Mouse (Mus musculus) lung, embryonic 15.5 days (tissue): ENCODE results near the gene Prrxl1. TPM values are rescaled to one million over a fixed set of nuclear protein-coding genes. Genes with fewer than 3 reads are reported as not detected.
A peak's percentile ranks its signal among the peaks of the same experiment; 100 is the strongest.

Experiments
- ATAC-seq: fragments of 200-750 bp; cut with Nextera tagmentation; 2 replicates; pipeline ENCODE4 v1.8.0; 2017; ENCODE audit warnings: moderate number of reproducible peaks, borderline replicate concordance; ENCODE audit not compliant: low FRiP score, low TSS enrichment; ENCODE audit errors: extremely low read depth
- H3K27ac ChIP-seq: fragments of 300-500 bp; sonication (generic); 2 replicates; pipeline ENCODE4 v1.5.1; 2015; ENCODE audit warnings: moderate library complexity, mild to moderate bottlenecking, inconsistent platforms
- H3K27me3 ChIP-seq: fragments of 300-500 bp; sonication (generic); 2 replicates; pipeline ENCODE4 v1.6.1; 2015; ENCODE audit warnings: inconsistent platforms
- H3K36me3 ChIP-seq: fragments of 300-500 bp; sonication (generic); 2 replicates; pipeline ENCODE4 v1.6.1; 2015; ENCODE audit warnings: inconsistent platforms
- H3K4me1 ChIP-seq: fragments of 300-500 bp; sonication (generic); 2 replicates; pipeline ENCODE4 v1.6.1; 2015; ENCODE audit warnings: inconsistent platforms
- H3K4me2 ChIP-seq: fragments of 300-500 bp; sonication (generic); 2 replicates; pipeline ENCODE4 v1.6.1; 2015; ENCODE audit warnings: inconsistent platforms, mild to moderate bottlenecking, moderate library complexity
- H3K4me3 ChIP-seq: fragments of 300-500 bp; sonication (generic); 2 replicates; pipeline ENCODE4 v1.5.1; 2015; ENCODE audit warnings: mild to moderate bottlenecking, inconsistent platforms
- H3K9ac ChIP-seq: fragments of 300-500 bp; sonication (generic); 2 replicates; pipeline ENCODE4 v1.6.1; 2015; ENCODE audit warnings: inconsistent platforms
- H3K9me3 ChIP-seq: fragments of 300-500 bp; sonication (generic); 2 replicates; pipeline ENCODE4 v1.6.1; 2016; ENCODE audit warnings: inconsistent platforms
- WGBS: fragments of 180-500 bp; shearing (Covaris S2); methylation state at CpG from one replicate; pipeline ENCODE4 v1.1.7; 2015; 5-methylcytosine and 5-hydroxymethylcytosine counted together
- polyA plus RNA-seq: library from polyadenylated mRNA; unstranded; fragments of >200 nt; fragmentation: Nextera tagmentation; extraction: Ambion mirVana; gene quantifications from 2 replicates; pipeline ENCODE4 v1.2.1, GENCODE M21; 2015

The Prrxl1 gene
- polyA plus RNA-seq, 1 experiment from 2014 or later, result 0.25 TPM

DNA sequence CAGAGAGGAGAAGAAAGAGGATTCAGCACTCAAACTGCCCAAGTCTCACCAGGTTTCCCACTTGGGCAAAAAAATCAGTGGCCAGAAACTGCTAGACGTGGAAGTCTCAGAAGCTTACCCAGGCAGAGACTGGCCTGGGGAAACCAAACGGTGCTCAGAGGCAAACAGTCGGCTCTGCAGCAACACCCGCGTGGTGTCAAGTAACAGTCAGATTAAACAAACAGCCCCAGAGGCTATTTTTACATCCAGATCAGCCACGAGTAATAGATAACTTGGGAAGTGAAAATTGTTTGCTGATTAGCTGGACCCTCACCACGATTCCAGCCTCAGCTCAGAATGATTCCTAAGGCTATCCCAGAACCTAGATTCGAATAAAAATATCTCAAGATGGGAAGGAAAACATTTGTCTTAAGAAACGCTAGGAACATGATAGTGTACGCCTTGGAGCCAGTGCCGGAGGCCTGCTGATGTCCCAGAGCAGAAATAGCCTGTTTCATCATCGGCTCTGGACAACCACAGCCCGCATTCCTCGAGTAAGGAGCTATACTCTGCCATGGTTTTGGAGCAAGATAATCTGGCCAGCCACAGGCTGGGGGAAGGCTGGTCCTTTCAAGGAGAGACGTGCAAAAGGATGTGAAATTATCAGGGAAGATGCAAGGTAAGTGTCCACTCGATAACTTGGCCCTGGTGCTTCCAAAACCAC, 86.1 kb downstream of the Prrxl1 start, which contains the start of gene 3425401B19Rik:
Gene 3425401B19Rik (minus strand): TSS at position 170 of the 703 bp plus-strand sequence.
- Histone ChIP-seq H3K27me3 (no peaks in the 10 kb centered on the region), H3K27ac (no peak within 1 kb of the TSS), H3K9me3 (no peaks in the 10 kb centered on the region), H3K4me2 (peak within 1 kb of the TSS; percentile 24), H3K4me1 (peaks cover 16% of the 10 kb centered on the region; the same call in 1 of the 2 replicates), H3K36me3 (no peaks in the 10 kb centered on the region), H3K4me3 (no peak within 1 kb of the TSS), H3K9ac (no peak within 1 kb of the TSS)
- WGBS, result 26% methylated on average over 16 of the region's 16 CpGs
- ATAC-seq, result peak; percentile 55; the same call in 1 of the 2 replicates

GRCm38 (mm10) chr14:32695906-32696305, 96.7 kb downstream of the Prrxl1 start:
- H3K27me3 ChIP-seq, result no peaks in the 10 kb centered on the region
- WGBS, result 77% methylated on average over 2 of the region's 2 CpGs
- H3K9me3 ChIP-seq, result no peaks in the 10 kb centered on the region
- no peaks in the 10 kb centered on the region for H3K4me1 ChIP-seq
- no peak overlapping the region for H3K4me2 ChIP-seq
- H3K27ac ChIP-seq, result no peak overlapping the region
- H3K4me3 ChIP-seq, result no peak overlapping the region
- H3K36me3 ChIP-seq, result no peaks in the 10 kb centered on the region
- ATAC-seq, result no peak
- H3K9ac ChIP-seq, result no peak overlapping the region

DNA sequence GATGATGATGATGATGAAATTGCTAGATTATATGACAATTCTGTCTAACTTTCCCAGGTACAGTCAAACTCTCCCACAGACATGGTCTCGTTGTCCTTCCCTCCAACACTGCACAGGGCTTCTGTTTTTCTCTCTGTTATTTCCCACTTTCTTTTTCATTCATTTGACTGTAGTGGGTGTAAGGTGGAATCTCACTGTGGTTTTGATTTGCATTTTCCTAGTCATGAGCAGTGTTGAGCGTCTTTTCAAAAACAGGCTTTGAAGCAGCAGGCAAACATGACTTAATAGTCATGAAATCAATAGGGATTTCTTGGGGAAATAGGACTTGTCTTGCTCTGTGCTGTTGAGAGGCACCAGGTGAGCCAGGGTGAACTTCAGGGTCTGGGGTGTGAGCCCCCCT, 97.1 kb downstream of the Prrxl1 start:
- Histone ChIP-seq H3K9ac (no peak overlapping the region), H3K36me3 (no peaks in the 10 kb centered on the region), H3K27ac (no peak overlapping the region), H3K4me2 (no peak overlapping the region), H3K27me3 (no peaks in the 10 kb centered on the region), H3K9me3 (no peaks in the 10 kb centered on the region), H3K4me3 (no peak overlapping the region), H3K4me1 (no peaks in the 10 kb centered on the region)
- ATAC-seq, result no peak
- 84% methylated on average over 2 of the region's 2 CpGs for WGBS

DNA sequence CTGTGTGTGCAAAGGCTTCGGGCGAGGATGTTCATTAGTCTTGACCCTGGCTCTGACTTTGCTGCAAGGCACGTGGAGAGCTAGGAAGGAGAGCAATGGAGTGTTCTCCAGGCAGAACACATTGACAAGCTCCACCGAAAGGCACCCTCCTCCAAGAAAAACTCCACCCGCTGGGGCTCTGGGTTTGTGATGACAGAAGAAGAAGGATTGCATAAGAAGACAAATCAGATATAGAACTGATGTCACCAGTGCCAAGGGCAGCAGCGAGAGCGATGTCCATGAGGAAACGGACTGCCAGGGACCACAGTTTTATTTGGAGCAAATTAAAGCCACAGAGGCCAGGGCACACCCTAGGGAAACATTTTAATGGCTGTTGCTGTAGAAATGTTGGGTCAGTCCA, 98.6 kb downstream of the Prrxl1 start:
- Histone ChIP-seq H3K9me3 (no peaks in the 10 kb centered on the region), H3K9ac (no peak overlapping the region), H3K4me2 (no peak overlapping the region), H3K27me3 (no peaks in the 10 kb centered on the region), H3K27ac (no peak overlapping the region), H3K36me3 (no peaks in the 10 kb centered on the region), H3K4me1 (no peaks in the 10 kb centered on the region), H3K4me3 (no peak overlapping the region)
- WGBS, result 63% methylated on average over 8 of the region's 8 CpGs
- no peak for ATAC-seq

- Histone ChIP-seq H3K27me3 (no peaks in the 10 kb centered on the region), H3K9ac (no peak overlapping the region), H3K27ac (no peak overlapping the region), H3K4me1 (no peaks in the 10 kb centered on the region), H3K4me3 (no peak overlapping the region), H3K9me3 (no peaks in the 10 kb centered on the region), H3K4me2 (no peak overlapping the region), H3K36me3 (no peaks in the 10 kb centered on the region)
- WGBS, result 84% methylated on average over 3 of the region's 3 CpGs
- ATAC-seq, result no peak
Observed at GRCm38 (mm10) chr14:32698556-32698955, 99.3 kb downstream of the Prrxl1 start.

Other genes with a start within 250 kb of the Prrxl1 start
- 0.41 TPM in 1 of 2 replicates, not detected in the other for gene 1700024G13Rik, start 211.0 kb upstream of the Prrxl1 start, polyA plus RNA-seq
- 0.34 and 1.4 TPM in 2 replicates for gene Slc18a3, start 134.6 kb upstream of the Prrxl1 start, polyA plus RNA-seq
- 0.11 TPM in 1 of 2 replicates, not detected in the other for gene Chat, start 133.4 kb upstream of the Prrxl1 start, polyA plus RNA-seq
- gene Ercc6, start 85.9 kb upstream of the Prrxl1 start, polyA plus RNA-seq, result 13.5 and 21.0 TPM in 2 replicates
- 0.14 and 0.19 TPM in 2 replicates for gene 3425401B19Rik, start 85.9 kb downstream of the Prrxl1 start, polyA plus RNA-seq
- gene Tmem273, start 186.6 kb downstream of the Prrxl1 start, polyA plus RNA-seq, result 0.77 and 0.98 TPM in 2 replicates
- 0.11 and 0.13 TPM in 2 replicates for gene Fam170b, start 234.6 kb downstream of the Prrxl1 start, polyA plus RNA-seq